8 mouse cellular contexts compared by ENCODE assay signal in genomic region chr11:117174924-117175323, GRCm38 (mm10). TPM values are rescaled to one million over a fixed set of nuclear protein-coding genes. Genes with fewer than 3 reads are reported as not detected.
DNase-seq lines count a peak whose midpoint lies in the region; ATAC-seq and TF ChIP-seq lines count a peak whose summit lies in the region.

No protein-coding gene starts in this region.

- H3K27ac ChIP-seq in heart, embryonic 11.5 days (ENCODE audit: low read depth, low read length) = peak overlapping the region; percentile 50
- peak overlapping the region; percentile 55 for H3K27ac ChIP-seq in kidney, postnatal 0 days
- 0 out of 2 replicates have a peak overlapping the region, but pooled peaks have one; percentile 11 for H3K27ac ChIP-seq in thymus, adult 2 months (ENCODE audit: control insufficient read depth, insufficient read depth, low read length)

- peak; percentile 18 for DNase-seq in cerebellum, adult 9-11 months
- DNase-seq in cerebellum, postnatal 14 days = no peak
- peak; percentile 28 for DNase-seq in brain, embryonic 14.5 days (ENCODE audit: low read depth)
- DNase-seq in kidney, postnatal 0 days (ENCODE audit: low spot score) = peak; percentile 70
- DNase-seq in lung, postnatal 4 days = peak; percentile 55 to 57
- DNase-seq in thymus, adult 2 months = peak; percentile 64
- DNase-seq in layer of hippocampus, adult 8-10 months (ENCODE audit: low spot score in 2 of 2) = no peak

- no peaks in the 10 kb centered on the region for H3K36me3 ChIP-seq in heart, embryonic 11.5 days (ENCODE audit: control insufficient read depth, insufficient read depth, low read length)
- H3K36me3 ChIP-seq in kidney, postnatal 0 days (ENCODE audit: insufficient read depth, low read length) = no peaks in the 10 kb centered on the region
- H3K36me3 ChIP-seq in thymus, adult 2 months (ENCODE audit: control insufficient read depth, insufficient read depth, low read length) = no peaks in the 10 kb centered on the region

- WGBS in heart, embryonic 11.5 days (ENCODE audit: insufficient replicate concordance) = 44% methylated on average over 15 of the region's 15 CpGs
- 27% methylated on average over 15 of the region's 15 CpGs for WGBS in kidney, postnatal 0 days
- 29% methylated on average over 15 of the region's 15 CpGs for WGBS in thymus, adult 2 months

- no peaks in the 10 kb centered on the region; the same call in 1 of the 2 replicates for H3K4me1 ChIP-seq in heart, embryonic 11.5 days (ENCODE audit: control insufficient read depth, insufficient read depth, low read length)
- no peaks in the 10 kb centered on the region; the same call in 1 of the 2 replicates for H3K4me1 ChIP-seq in kidney, postnatal 0 days (replicated peaks; ENCODE audit: insufficient read depth, low read length)
- peaks cover 4% of the 10 kb centered on the region; the same call in 1 of the 2 replicates for H3K4me1 ChIP-seq in thymus, adult 2 months (replicated peaks; ENCODE audit: control insufficient read depth, insufficient read depth, low read length)

- no peak for TF ChIP-seq POLR2A in brain, embryonic 14.5 days (IDR thresholded peaks at IDR 0.05; ENCODE audit: borderline replicate concordance, extremely low read depth, insufficient read depth, insufficient read length, poor library complexity, severe bottlenecking)
- TF ChIP-seq POLR2A in thymus, adult 2 months (IDR thresholded peaks at IDR 0.05; ENCODE audit: control insufficient read depth, extremely low read depth, insufficient read depth, low read length, poor library complexity) = peak; percentile 48; the same call in 1 of the 2 replicates

- peak overlapping the region; percentile 58 for H3K9ac ChIP-seq in heart, embryonic 11.5 days (ENCODE audit: low read depth, low read length)
- H3K9ac ChIP-seq in kidney, postnatal 0 days (ENCODE audit: low read depth, low read length) = peak overlapping the region; percentile 0; the same call in 1 of the 2 replicates

- H3K4me3 ChIP-seq in heart, embryonic 11.5 days (ENCODE audit: low read depth, low read length) = peak overlapping the region; percentile 21
- peak overlapping the region; percentile 24; the same call in 1 of the 2 replicates for H3K4me3 ChIP-seq in kidney, postnatal 0 days (replicated peaks; ENCODE audit: low read depth, low read length)
- peak overlapping the region; percentile 54 for H3K4me3 ChIP-seq in thymus, adult 2 months (ENCODE audit: control insufficient read depth, insufficient read depth, low read length)

- H3K27me3 ChIP-seq in heart, embryonic 11.5 days (ENCODE audit: control insufficient read depth, insufficient read depth, low read length) = no peaks in the 10 kb centered on the region
- no peaks in the 10 kb centered on the region for H3K27me3 ChIP-seq in kidney, postnatal 0 days (ENCODE audit: insufficient read depth, low read length)
- no peaks in the 10 kb centered on the region for H3K27me3 ChIP-seq in thymus, adult 2 months (ENCODE audit: control insufficient read depth, insufficient read depth, low read length)

- H3K4me2 ChIP-seq in heart, embryonic 11.5 days = peak overlapping the region; percentile 58
- H3K4me2 ChIP-seq in kidney, postnatal 0 days (ENCODE audit: low read length) = peak overlapping the region; percentile 47

- no peak for TF ChIP-seq CTCF in brain, embryonic 14.5 days (IDR thresholded peaks at IDR 0.05; ENCODE audit: borderline replicate concordance, extremely low read depth, insufficient read depth, insufficient read length)
- no peak for TF ChIP-seq CTCF in kidney, postnatal 0 days (IDR thresholded peaks at IDR 0.05; ENCODE audit: low read depth)
- no peak for TF ChIP-seq CTCF in thymus, adult 2 months (IDR thresholded peaks at IDR 0.05; ENCODE audit: borderline replicate concordance, control insufficient read depth, extremely low read depth, insufficient read depth, low read length, poor library complexity)

- peaks cover 1% of the 10 kb centered on the region; the same call in 1 of the 2 replicates for H3K9me3 ChIP-seq in heart, embryonic 11.5 days (replicated peaks; ENCODE audit: control insufficient read depth, low read length)
- H3K9me3 ChIP-seq in kidney, postnatal 0 days (replicated peaks; ENCODE audit: low read length) = no peaks in the 10 kb centered on the region

- no peak for ATAC-seq in heart, embryonic 11.5 days (replicated peaks; ENCODE audit: insufficient number of reproducible peaks, low FRiP score, low TSS enrichment)
- ATAC-seq in kidney, postnatal 0 days (replicated peaks; ENCODE audit: low FRiP score, low read depth) = no peak

RNA-seq across cellular contexts. Expression of gene Sept9, which starts 24.5 kb away (rescaled TPM):
- polyA plus RNA-seq in brain, embryonic 14.5 days (2012; rRNA removed) = 39.3 and 64.3 TPM in 2 replicates
- 78.9 and 104 TPM in 2 replicates for polyA plus RNA-seq in heart, embryonic 11.5 days (2014; fragmentation: Nextera tagmentation; extraction: Ambion mirVana)
- 71.2 and 78.6 TPM in 2 replicates for polyA plus RNA-seq in kidney, postnatal 0 days (2015; fragmentation: Nextera tagmentation; extraction: Ambion mirVana)
- polyA plus RNA-seq in thymus, adult 2 months (2012; rRNA removed) = 113 and 139 TPM in 2 replicates
- total RNA-seq in layer of hippocampus, adult 8-10 months (2022) = 100 to 1,000 TPM in 3 of 4 experiments, 10 to 100 TPM in 1; 99.5 to 109 (median 104) TPM

RNA-seq across cellular contexts. Expression of gene Sec14l1, which starts 60.0 kb away (rescaled TPM):
- 77.4 and 90.5 TPM in 2 replicates for polyA plus RNA-seq in brain, embryonic 14.5 days (2012; rRNA removed)
- polyA plus RNA-seq in heart, embryonic 11.5 days (2014; fragmentation: Nextera tagmentation; extraction: Ambion mirVana) = 32.6 and 39.4 TPM in 2 replicates
- 87.6 and 93.7 TPM in 2 replicates for polyA plus RNA-seq in kidney, postnatal 0 days (2015; fragmentation: Nextera tagmentation; extraction: Ambion mirVana)
- 75.6 and 84.8 TPM in 2 replicates for polyA plus RNA-seq in thymus, adult 2 months (2012; rRNA removed)
- total RNA-seq in layer of hippocampus, adult 8-10 months (2022) = 100 to 1,000 TPM; 221 to 238 (median 233) TPM

Comparison
In these comparisons a context has a peak if more than half of its experiments do, and no peak if none do; other contexts are left out.
1. DNase-seq: peak in cerebellum, adult 9-11 months (single experiment), brain, embryonic 14.5 days (single experiment), kidney, postnatal 0 days (single experiment), lung, postnatal 4 days (2 of 2) and thymus, adult 2 months (single experiment); none in cerebellum, postnatal 14 days (0 of 2) and layer of hippocampus, adult 8-10 months (0 of 2).
2. Peak in every context shown above with its lines, with median percentiles within 50 percentile points of each other: H3K27ac ChIP-seq and H3K4me3 ChIP-seq.